Mouse (Mus musculus): ENCODE measurements at regions not wholly inside any gene's neighbourhood (a gene's known extent, or its start where the extent isn't known, plus 50 kb on each side); places are given as distances from the start of the nearest gene placed in this dataset.
"Not testable (repeated sequence)": the region's sequence is repeated elsewhere in the genome, so short reads cannot be mapped to it uniquely, and the experiment has no call there.

- DNase-seq (ENCODE audit: low spot score in 2 of 2): no peak
Measured at GRCm38 (mm10) chr11:114485429-114485828, 182.9 kb upstream of the Rpl38 start.

- DNase-seq (ENCODE audit: low spot score in 2 of 2): no peak
Measured at GRCm38 (mm10) chr11:114484668-114484953, 183.7 kb upstream of the Rpl38 start.

GRCm38 (mm10) chr11:114483823-114484667 lies 184.3 kb upstream of the Rpl38 start:
- DNase-seq (ENCODE audit: low spot score in 2 of 2): no peak

- not testable (repeated sequence) for DNase-seq (ENCODE audit: low spot score in 2 of 2)
Measured at GRCm38 (mm10) chr11:114483350-114483749, 185.0 kb upstream of the Rpl38 start.

GRCm38 (mm10) chr11:114482070-114482469 lies 186.3 kb upstream of the Rpl38 start:
- DNase-seq (ENCODE audit: low spot score in 2 of 2): no peak

- no peak for DNase-seq (ENCODE audit: low spot score in 2 of 2)
Measured at GRCm38 (mm10) chr11:114481037-114481436, 187.3 kb upstream of the Rpl38 start.

GRCm38 (mm10) chr11:114480119-114480540 lies 188.2 kb upstream of the Rpl38 start:
- no peak for DNase-seq (ENCODE audit: low spot score in 2 of 2)

- DNase-seq (ENCODE audit: low spot score in 2 of 2): no peak
Measured at GRCm38 (mm10) chr11:114478736-114479135, 189.6 kb upstream of the Rpl38 start.

GRCm38 (mm10) chr11:114477365-114477764 lies 191.0 kb upstream of the Rpl38 start:
- no peak for DNase-seq (ENCODE audit: low spot score in 2 of 2)

GRCm38 (mm10) chr11:114472501-114473260 lies 195.6 kb upstream of the Rpl38 start:
- peak; percentile 48 to 49 for DNase-seq (ENCODE audit: low spot score in 2 of 2)

GRCm38 (mm10) chr11:114468394-114468793 lies 199.9 kb upstream of the Rpl38 start:
- DNase-seq (ENCODE audit: low spot score in 2 of 2): peak; percentile 64 to 79

- DNase-seq (ENCODE audit: low spot score in 2 of 2): peak; percentile 57 to 78
Measured at GRCm38 (mm10) chr11:114467803-114468202, 200.5 kb upstream of the Rpl38 start.

GRCm38 (mm10) chr11:114465486-114465885 lies 202.8 kb upstream of the Rpl38 start:
- DNase-seq (ENCODE audit: low spot score in 2 of 2): no peak

GRCm38 (mm10) chr11:114462755-114463374 lies 205.5 kb upstream of the Rpl38 start:
- DNase-seq (ENCODE audit: low spot score in 2 of 2): peak in 1 of 2 experiments; percentile 43

- DNase-seq (ENCODE audit: low spot score in 2 of 2): no peak
Measured at GRCm38 (mm10) chr11:114454876-114455330, 213.4 kb upstream of the Rpl38 start.

- DNase-seq (ENCODE audit: low spot score in 2 of 2): peak; percentile 47 to 58
Measured at GRCm38 (mm10) chr11:114448776-114449401, 219.4 kb upstream of the Rpl38 start.

GRCm38 (mm10) chr11:114447461-114447847 lies 220.9 kb upstream of the Rpl38 start:
- DNase-seq (ENCODE audit: low spot score in 2 of 2): no peak

GRCm38 (mm10) chr11:114446617-114447460 lies 221.5 kb upstream of the Rpl38 start:
- DNase-seq (ENCODE audit: low spot score in 2 of 2): no peak

- no peak for DNase-seq (ENCODE audit: low spot score in 2 of 2)
Measured at GRCm38 (mm10) chr11:114446075-114446616, 222.2 kb upstream of the Rpl38 start.

- DNase-seq (ENCODE audit: low spot score in 2 of 2): no peak
Measured at GRCm38 (mm10) chr11:114444211-114444610, 224.1 kb upstream of the Rpl38 start.

Measured in layer of hippocampus, adult 8-10 months (tissue).